Mouse (Mus musculus) retina, embryonic 14.5 days (tissue): Measurements from ENCODE around the gene Kcnj15.

ENCODE experiments used
- DNase-seq: peaks from one replicate; pipeline ENCODE4 v3.0.0-alpha.2; 2015; ENCODE audit warnings: low spot score

Kcnj15 gene

DNA sequence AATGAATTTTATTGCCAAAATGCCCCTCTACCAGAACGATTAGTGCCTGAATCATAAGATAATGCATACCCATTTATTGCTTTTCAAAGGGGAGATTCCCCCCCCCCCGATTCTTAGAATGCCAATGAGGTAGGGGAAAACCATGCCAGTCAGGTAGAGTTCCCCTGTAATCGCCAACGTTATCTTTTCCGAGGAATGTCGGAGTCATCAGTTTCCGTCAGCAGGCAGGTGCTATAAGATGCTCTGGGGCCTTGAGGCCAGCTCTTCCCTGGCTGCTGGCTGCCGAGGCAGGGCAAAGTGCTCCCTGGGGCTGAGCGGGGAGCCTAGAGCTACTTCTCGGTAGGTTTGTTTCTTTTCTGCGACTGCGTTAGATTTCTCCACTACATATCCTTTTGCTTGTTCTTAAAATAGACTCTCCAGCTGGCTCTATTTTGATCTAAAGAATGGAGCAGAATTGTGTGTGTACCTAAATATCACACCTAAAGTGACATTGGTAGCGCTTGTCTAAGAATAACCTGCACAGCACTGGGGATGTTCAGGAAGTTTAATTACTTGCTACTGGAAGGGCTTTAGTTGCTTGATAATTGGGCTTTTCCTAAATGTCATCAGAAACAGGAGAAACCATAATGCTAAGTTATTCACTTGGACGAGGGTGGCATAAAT, 35.6 kb downstream of the Kcnj15 start:
- no peak for DNase-seq

DNA sequence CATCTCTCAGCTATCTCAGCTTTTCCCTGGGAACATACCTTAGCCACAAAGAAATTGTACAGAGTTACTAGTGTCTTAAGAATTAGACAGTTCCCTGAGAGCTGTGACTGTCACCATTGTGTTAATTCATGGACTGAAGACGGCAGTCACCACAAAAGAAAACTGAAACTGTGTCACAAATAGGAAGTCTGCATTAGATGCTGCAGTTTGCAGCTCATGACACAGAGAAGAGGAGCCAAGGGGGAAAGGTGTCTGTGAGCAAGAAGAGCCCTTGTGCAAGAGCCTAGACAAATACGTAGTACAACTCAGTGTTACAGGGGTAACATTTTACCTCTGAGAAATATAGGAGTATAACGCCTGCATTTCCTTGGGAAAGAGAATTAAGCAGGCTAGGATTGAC, 40.3 kb downstream of the Kcnj15 start:
- no peak for DNase-seq

DNA sequence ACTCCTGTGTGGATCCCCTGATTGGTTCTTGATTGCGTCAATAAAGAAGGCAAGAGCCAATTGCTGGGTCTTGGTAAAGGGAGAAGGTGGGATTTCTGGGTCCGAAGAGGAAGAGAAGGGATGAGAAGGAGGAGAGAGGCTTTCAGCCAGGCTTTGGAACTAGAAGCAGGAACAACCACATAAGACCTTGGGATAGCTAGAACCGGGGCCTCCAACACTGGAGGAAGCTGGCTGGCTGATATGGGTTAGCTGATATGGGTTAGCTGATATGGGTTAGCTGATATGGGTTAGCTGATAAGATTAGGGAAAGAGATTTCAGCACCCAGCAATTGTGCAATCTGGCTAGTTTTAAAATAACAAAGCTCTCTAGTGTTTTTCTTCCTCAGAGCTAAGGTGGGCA, 44.3 kb downstream of the Kcnj15 start:
- no peak for DNase-seq

DNA sequence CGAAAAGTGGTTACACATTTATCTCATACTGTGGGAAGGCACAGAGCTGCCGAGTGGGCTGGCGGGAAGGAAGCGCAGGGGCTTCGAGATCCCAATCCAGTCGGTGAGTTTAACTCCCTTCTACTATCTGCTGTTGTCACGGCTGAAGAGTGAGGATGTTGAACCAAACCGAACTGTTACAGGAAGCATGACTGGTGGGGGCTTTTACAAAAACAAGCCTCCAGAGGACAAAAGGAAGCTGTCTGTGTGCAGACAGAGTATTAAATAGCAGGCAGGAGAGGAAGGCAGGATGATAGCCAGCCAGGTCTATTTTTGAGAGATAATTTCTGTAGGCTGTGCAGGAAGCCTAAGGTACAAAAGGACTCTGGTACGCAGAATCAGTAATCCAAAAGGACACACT, 46.3 kb downstream of the Kcnj15 start:
- no peak for DNase-seq

DNA sequence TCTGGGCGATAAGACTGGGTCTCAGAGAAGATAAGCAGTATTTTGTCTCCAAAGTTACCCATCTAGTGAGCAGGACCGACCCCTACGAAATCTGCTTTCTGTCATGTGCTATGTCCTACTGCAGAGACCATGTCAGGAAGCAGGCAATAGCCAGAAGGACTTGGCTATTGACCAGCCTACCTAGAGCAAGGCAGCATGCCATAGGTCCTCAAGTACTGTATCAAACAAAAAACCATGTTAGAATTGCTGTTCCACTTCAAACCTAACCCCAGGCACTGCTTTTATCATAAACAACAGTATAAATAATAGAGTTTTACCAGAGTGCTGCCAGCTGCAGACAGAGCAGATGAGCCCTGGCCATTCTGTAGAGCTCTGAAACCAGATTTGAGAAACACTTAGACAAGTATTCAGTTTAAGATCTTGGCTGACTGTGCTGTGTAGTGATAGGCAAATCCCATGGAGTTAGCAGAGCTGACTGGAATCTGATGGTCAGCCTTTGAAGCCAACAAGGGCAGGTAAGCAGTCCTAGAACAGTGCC, 50.5 kb downstream of the Kcnj15 start:
- DNase-seq: no peak

DNA sequence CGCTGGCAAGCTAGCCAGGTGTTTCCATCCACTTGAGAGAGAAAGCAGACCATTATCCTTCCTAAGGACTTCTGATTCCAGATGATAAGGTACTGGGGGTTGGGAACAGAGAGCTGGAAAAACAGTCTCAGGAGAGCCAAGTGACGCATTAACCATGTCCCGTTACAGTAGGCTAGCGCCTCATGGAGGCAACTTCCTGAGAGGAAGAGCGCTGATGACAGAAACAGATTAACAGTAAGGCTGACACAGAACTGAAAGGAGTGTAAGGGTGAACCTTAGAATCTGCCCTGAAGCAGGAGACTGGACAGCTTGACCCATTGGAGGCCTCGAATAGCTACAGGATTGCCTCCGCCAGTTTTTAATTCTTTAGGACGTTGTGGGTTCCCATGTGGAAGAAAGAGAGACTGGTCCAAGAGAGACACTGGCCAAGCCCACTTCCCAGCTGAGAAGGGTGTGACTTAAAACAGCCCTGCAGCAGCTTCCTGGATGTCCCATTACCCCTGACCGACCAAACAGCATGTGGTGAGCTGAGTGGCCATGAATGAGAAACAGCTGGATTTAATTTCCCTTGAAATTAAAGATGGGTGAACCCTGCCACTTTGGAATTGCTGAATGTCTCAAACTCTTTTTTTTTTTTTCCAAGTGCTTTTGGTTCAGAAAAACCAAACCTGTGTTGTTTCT, 64.7 kb downstream of the Kcnj15 start:
- DNase-seq: no peak

DNA sequence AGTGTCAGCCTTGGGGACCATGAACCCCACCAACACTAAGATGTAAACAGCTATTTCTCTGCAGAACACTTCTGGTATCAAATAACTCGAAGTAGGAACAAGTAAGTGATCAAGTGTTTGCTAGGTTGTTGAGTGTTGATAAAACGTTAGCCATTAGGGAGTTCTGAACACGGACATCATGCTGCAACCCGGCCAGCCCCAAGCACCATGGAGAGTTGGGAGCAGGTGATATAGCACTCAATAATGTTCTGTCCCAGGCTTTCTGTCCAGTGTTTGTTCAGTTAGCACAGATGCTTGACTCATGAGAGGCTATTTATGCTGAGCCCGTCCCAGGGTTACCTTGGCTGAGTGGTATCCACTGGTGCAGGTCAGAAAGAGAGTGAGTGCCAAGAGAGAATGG, 74.8 kb downstream of the Kcnj15 start:
- DNase-seq: no peak

DNA sequence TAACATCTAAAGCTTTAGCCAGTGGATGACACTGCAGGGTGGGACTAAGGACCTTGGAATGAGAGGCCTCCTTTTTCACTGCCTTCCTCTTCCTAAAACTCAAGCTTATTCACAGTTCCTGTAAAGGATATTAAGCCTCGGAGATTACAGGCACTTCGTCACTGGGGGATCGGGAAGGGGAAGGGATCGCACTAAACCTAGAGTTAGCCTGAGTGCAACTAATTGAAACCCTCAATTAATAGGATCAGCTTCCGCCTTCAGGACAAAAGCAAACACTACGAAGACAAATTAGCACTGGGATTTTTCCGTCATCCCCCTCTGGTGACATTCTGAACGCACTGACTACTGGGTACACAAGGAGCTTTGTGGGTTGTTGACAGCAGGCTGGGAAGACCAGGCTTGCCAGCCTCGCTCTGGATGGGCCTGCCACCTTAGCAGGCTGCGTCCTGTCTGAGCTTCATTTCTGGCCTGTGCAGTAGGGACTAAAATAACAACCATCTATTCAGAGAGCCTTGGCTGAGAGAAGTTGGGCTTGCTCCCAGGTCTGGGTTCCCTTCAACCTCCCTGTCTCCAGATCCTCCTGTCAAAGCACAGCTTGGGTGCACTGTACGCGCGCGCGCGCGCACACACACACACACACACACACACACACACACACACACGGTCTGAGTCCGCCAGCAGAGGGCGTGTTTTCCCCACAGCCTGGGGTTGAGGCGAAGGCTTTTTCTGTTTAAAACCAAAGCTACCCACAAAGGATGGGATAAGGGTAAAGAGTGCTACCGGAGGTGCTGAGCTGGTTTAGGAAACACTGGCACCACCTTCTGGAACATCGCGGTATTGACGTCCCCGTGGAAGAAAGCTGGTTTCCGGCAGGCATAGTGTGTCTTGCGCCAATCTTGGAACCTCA, 83.8 kb downstream of the Kcnj15 start:
- peak; percentile 82 for DNase-seq

DNA sequence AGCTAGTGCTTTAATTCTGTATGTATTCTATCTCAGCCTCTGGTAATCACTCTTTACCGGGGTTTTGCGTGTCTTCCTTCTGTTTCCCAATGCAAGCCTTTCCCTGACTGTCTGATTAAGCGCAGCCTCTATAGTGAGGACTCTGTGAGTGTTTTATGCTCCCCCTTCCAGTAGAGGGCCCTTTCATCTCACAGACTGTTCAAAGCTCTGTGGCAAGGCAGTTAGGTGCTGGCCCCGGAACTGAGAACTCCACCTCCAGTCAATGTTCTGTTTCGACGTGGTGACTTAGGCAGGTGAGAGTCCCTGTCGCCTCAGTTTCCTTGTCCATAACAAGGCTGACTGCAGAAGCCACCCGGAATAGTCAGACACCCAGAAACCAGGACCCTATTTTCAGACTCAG, 84.7 kb downstream of the Kcnj15 start:
- DNase-seq: no peak

DNA sequence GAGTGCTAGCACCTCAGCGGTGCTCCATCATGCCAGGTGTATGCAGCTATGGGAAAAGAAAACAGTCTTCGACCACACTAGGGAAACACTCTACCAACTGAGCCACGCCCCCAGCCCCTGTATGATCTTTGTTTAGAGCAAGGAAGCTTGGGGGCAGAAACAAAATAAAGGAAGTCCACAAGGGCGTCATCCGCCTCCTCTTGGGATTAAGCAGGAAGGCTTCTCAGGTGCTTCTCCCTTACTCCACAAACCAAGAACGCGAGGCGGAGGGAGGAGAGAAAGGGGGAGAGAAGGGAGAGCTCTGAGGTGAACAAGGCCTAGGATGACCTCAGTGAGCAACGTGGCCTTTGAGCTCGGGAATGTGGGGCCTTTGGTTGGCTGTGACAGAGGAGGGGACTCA, 87.6 kb downstream of the Kcnj15 start:
- DNase-seq: no peak

DNA sequence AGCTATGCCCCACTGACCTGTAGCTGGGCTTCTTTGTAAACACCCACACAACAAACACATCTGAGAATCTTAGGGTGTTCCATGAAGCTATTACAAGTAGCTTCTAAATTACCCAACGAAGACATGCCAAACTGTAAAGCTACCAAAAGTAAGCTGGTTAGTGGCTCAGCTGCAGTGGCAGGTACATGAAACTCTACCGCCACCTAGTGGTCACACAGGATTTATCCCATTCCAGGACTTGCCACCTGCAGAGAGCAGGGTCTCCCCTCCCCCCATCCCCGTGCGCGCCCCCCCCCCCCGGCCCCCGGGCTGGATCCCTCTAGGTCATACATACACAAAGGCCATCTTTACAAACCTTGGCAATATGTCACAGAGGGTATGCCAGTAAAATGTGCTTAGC, 88.5 kb downstream of the Kcnj15 start:
- DNase-seq: peak; percentile 92

DNA sequence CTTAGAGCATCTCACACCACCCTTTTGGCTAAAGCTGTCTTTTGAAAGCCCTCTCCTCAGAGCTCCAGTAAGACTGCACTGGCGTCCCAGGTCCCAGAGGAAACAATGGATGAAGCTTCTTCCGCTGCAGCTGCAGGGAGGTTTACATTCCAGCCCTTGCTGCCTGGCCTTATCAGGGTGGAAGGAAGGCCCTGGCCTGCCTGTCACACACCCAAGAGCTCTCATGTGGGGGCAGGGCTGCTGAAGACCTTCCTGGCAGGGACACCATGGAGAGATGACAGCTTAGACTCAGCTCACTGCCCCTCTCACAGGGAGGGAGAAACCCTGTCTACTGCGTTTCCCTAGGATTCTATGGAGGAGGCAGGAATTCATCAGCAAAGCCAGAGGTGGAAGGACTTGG, 89.8 kb downstream of the Kcnj15 start:
- no peak for DNase-seq

DNA sequence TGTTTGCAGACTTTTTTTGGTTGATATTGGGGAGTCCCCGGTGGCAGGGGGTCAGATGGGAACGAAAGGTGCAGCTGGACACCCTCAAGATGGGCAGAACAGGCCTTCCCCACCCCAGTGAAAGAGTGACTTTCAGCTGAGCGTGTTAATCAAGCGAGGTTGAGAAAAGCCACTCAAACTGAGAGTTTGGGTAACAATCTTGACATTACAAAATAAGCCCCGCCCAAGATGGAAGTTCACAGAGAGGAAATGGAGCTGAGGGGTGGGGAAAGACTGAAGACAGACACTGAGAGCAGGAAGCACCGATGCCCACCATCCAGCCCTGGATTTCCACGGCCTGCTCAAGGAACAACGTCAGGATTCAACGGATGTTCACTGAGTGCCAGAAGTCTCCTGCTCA, 91.2 kb downstream of the Kcnj15 start:
- no peak for DNase-seq

DNA sequence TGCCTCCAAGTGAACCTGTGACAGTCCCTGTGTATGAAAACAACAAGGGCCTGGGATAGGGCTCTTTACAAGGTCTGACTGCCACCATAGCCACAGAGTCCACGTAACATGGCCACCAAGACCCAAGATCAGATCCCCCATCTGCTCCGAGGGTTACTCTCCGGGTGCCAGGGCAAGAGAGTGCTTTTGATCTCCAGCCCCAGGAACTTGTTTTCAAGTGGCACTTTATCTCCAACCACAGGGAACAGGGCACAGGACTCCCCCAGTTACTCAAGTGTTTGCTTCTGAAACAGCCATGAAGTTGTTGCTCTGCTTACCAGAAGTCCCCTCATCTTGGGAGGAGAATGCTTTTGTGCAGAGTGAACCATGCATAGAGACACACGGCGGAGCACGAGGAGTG, 92.0 kb downstream of the Kcnj15 start:
- no peak for DNase-seq

DNA sequence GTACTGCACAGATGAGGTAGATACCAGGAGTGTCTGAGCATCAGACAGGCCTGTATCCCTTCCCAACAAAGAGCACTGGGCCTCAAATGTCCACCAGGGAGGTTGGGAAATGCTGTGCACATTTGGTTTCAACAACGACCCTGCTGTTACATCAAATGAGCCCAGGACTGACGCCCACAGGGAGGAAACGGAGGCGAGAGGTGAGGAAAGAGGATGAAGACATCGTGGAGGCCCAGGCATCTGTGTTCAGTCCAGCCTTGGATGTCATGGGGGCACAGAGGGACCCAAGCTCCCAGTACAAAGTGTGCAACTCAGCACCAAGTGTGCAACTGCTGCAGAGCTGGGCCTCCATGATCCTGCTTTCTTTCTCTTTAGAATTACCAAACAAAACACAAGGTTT, 92.4 kb downstream of the Kcnj15 start:
- no peak for DNase-seq
